Mouse (Mus musculus) heart, postnatal 10 days (tissue): ENCODE data around the gene Edn1. TPM values are rescaled to one million over a fixed set of nuclear protein-coding genes. Genes with fewer than 3 reads are reported as not detected.

Experiments
- DNase-seq, 2 experiments: peaks; one replicate each; pipeline ENCODE4 v3.0.0; 2021
- intact Hi-C: fragments of 180-260 bp; cut with DNase I; formaldehyde crosslinking; loops from one replicate; pipeline ENCODE4 v1.15.1; 2025
- total RNA-seq, 2 experiments: library from RNA; stranded (reverse); gene quantifications; 2 replicates each; pipeline ENCODE4 v1.2.3; 2021

The Edn1 gene
- total RNA-seq, 2 experiments from 2014 or later: 7.4 to 8.4 TPM

DNA sequence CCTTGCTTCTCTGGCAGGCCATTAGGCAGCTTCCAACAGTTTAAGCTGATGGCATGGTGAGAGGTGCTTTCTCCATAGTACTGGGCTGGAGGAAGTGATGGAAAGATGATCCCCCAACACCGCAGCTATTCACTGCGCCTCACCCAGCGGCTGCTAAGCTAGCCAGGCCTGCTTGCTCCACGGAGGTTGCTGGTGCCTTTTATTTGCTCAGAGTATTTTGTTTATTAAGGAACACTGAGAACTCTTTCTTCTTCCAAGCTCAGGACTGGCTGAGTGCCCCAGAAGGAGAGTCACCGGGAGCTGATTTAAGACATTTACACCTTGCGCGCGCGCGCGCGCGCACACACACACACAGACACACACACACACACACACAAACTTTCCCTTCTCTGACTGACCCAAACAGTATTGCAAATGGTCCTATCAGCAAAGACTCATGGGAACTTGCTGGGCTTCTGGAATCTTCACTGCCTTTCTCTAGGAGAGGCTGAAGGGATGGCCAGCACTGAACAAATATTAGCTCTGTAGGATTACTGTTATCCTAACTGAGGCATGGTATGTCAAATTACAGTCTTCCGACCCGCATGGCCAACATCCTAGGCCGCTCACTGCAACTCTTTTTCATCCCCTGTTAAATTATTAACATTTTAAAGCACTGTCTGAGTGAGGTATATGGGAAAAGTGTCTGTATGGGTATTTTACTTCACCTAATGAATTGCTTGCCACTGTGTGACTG is 7.3 kb downstream of the Edn1 start:
- intact Hi-C loops: no loop called here
- no peak for DNase-seq

DNA sequence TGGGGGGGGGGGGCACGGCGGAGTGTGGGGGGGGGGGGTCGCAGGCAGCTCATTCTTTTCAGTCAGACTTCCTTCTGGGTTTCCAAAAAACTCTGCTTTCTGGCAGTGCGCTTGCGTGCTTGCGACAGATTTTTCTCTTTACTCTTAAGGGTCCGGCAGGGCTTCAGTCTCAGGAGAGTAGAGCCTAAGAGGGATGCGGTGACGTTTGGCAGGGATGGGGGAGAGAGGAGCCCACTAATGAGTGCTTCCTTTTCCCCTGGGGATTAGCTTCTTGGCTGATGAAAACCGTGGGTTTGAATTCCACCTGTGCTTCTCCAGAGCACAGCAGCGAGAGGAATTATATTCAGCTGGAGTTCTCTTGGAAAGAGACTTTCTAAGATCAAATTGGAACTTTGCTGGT is 8.5 kb downstream of the Edn1 start:
- DNase-seq: peak; percentile 40 to 42
- intact Hi-C loops: no loop called here

DNA sequence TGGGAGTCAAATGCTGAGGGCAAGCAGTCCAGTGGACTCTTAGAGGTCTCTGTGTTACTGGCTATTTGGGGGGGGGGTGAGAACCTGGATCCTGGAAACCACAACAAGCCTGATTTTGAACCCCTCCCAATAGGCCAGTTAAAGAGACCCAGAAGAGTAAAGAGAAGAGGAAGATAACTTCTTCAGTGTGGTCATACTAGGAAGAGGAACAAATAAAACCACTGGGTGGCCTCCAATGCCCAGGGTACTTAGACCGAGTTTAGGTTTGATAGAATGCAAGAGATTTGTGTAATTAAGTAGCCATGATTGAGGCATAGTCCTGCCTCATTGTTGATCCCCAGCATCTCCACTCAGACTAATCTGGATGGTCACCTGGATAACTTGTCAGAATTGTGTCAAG is 14.4 kb downstream of the Edn1 start:
- intact Hi-C loops: no loop called here
- DNase-seq: no peak

DNA sequence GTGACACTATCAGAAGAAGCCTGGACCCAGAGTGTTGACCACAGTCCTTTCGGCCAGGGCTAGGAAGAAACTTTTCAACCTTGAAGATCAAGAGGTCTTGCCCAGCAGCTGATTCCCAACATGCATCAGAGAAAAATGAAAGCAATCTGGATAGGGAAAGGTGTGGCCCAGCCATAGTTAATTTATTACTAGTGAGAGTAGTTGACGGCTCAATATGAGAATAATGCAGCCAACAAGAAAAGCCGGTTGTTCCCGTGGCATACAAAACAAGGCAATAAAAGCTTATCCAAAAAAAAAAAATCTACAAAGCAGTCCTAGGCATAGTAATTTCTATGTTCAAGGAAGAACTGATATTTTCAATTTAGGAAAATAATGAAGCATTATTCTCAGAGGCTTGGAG is 16.5 kb downstream of the Edn1 start:
- intact Hi-C loops: no loop called here
- no peak for DNase-seq

DNA sequence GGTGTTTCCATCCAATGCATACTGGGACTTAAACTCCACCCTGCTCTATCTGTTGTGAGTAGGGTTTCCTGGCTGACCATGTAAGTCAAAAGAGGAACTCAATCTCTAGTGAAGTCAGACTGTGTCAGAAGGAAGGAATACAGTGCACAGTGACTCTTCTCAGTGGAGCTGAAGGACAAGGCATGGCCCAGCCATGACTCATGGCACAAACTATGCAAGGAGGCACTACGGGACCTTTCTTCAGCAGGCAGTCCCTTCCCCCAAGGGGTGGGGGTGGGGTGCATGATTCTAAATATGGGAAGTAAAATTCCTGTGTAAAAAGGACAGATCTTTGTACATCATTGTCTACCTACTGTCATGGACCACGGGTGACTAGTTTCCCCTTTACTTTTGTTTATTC is 27.3 kb downstream of the Edn1 start:
- no peak for DNase-seq
- intact Hi-C loops: no loop called here

DNA sequence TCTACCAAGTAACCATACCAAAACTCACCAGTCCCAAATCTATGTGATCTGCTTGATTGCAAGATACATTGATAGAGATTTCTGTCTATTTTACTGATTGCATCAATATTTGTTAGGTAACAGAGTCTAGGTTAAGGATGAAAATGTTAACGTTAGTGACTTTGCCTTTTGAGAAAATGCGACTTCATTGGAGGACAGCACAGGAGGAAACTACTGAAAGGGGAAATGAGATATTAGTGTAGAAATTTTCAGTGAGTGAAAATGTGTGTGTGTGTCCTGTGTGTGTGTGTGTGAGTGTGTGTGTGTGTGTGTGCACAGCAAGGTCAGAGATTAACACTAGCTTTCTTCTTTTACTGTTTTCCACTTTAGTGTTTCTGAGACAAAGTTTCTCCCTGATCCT is 29.8 kb downstream of the Edn1 start:
- no peak for DNase-seq
- intact Hi-C loops: no loop called here

DNA sequence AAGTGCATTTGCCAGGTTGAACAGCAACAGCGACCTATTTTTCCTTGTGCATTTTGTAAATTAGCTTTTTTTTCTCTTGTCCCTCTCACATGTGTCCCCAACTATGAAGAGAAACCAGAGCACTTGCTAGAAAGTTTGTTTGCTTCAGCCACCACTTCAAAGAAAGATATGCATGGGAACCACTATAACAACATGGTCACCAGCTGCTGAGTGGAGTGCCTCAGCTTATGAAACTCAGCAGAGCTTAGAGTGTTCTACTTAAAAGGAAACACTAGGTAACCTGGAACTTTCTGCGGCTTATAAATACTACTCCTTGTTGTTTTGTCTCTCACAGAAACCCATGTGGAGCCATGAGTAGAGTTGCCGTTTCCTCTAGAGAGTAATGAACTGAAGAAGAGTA is 33.7 kb downstream of the Edn1 start:
- intact Hi-C loops: no loop called here
- no peak for DNase-seq

DNA sequence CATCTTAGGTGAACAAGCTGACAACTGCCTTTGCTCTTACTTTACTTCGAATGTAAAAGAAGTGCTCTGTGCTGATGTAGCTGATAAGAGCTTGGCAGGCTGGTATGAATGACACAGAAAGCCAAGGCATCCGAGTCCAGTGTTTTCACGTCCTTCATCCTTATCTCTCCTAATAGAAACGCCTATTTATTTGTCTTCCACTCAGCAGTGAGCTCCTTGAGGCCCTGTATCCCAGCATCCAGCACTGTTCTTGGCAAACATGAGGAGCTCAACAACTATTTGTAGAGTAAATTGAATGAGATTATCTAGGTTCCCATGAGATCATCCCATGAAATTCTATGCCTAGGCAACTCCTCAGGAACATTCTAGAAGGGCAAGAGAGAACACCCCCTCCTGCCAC is 35.1 kb downstream of the Edn1 start:
- intact Hi-C loops: no loop called here

DNA sequence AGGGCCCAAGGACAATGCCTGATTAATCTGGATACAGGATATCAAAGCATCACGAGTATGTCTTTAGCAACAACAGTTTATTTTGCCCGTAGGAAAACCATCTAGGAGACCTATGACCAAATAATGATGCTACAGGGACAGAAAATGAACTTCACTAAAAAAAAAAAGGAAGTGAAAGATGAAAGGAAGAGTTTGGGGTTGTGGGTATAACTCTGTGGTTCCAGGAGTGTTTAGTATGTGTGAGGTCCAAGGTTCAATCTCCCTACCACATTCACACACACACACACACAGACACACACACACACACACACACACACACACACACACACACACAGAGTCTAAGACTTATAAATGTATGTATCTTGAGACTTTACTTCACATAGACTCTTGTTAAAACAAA is 35.8 kb downstream of the Edn1 start:
- no peak for DNase-seq
- intact Hi-C loops: no loop called here

More for the DNA sequence above, 35.1 kb downstream of the Edn1 start:
- DNase-seq: no peak

DNA sequence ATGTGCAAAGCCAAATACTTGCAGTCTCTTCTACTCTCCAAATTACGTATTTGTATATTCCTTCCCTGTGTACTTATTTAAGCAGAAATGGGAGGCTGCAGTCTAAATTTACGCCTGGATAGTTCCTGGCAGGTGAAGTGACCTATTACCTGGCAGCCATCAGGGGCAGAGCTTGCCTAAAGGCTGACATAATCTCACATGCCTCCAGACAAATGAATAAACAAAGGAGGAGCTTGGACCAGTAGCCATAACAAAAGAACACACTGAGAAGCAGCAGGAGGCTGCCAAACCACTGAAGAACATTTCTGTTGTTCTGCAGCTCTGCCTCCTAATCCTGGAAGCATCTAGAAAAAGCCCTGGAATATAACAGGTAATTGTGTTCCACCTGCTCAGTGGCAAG is 38.2 kb downstream of the Edn1 start:
- DNase-seq: peak in 1 of 2 experiments; percentile 1
- intact Hi-C loops: no loop called here

DNA sequence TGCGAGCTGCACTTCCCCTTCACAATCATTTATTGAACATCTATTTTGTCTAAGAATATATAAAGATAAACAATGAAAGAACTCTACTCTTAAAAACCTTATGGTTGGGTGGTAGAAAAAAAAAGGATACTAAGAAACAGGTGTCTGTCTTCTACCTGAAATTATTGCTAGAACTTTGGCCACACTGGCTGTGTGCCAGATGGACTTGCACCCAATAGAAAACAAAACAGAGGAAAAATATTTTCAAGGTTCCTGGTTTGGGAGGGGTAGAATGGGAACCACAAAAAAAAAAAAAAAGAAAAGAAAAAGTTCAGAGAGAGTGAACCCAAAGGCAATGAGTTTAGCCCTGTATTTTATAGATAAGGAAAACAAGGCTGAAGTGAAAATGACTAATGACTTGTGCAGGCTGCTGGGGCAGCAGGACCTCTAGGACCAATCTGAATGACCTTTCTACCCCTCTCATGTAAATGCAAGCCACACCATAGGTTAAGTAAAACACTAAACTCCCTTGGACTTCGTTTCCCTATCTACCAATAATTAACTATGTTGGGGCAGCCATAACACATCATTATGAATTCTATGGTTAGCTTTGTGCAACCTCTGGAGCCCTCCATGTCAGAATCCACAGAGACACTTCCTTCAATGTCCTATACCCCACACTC is 40.7 kb downstream of the Edn1 start:
- DNase-seq: no peak
- intact Hi-C loops: no loop called here

DNA sequence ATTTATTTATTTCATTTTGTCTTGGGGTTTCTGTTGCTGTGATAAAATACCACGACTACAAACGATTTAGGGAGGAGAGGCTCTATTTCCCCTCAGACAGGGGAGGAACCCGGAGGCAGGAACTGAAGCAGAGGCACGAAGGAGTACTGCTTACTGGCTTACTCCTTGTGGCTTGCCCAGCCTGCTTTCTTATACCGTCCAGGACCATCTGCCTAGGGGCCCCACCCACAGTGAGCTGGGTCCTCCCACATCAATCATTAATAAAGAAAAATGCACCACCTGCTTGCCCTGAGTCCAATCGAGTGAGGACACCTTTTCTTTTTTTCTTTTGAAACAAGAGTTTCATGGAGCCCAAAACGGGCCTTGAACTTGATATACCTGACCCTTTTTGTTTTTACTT is 44.2 kb downstream of the Edn1 start:
- intact Hi-C loops: no loop called here
- no peak for DNase-seq

DNA sequence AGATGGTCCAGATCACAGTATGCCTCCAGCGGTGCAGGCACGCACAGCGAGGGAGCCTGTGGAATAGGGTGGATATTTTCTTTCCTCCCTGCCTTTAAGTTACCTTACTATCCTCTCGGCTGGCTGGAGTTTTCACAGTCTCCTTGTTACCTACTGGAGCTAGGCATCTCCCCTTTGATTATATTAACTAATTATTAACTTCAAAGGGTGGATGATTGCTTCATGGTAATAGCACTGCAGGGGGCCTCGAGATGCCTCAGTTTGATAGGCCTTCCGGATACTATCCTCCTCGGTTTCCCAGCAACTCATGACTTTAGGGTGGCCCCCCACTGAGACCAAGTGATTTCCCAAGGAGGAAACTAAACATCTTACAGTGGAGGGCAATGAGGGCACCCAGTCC is 45.1 kb downstream of the Edn1 start:
- no peak for DNase-seq
- intact Hi-C loops: no loop called here

DNA sequence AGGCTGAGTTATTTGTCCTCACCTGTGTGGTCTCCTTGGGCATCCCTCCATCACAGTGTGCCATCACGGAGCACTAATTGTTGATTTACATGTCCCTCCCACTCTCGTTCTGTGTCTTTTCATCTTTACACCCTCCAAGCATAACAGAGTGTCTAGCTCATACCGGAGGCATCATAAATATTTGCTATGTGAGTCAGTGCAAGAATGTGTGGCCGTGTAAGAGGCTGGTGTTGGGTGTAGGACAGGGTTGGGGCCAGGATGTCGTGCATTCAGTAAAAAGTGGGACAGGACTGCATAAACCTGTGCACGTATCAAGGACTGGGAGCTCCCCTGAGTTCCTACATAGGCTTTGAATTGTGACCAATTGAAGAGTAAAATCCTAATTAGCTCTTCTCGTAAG is 50.4 kb downstream of the Edn1 start:
- DNase-seq: no peak
- intact Hi-C loops: no loop called here

Other genes with a start within 250 kb of the Edn1 start
- 10 to 100 TPM; 24.2 to 24.3 TPM for gene Hivep1, start 249.5 kb upstream of the Edn1 start, total RNA-seq